Mouse (Mus musculus) E14TG2a.4 (cell line): Measurements from ENCODE around the gene Ptprm.

ENCODE experiments used
- CTCF ChIP-seq: conservative IDR thresholded peaks from 2 replicates; pipeline ENCODE4 v1.5.1; 2014; ENCODE audit warnings: low read length
- NANOG ChIP-seq: IDR thresholded peaks from 2 replicates; pipeline ENCODE4 v1.6.1; 2014; ENCODE audit warnings: borderline replicate concordance, low read length, mixed read lengths

DNA sequence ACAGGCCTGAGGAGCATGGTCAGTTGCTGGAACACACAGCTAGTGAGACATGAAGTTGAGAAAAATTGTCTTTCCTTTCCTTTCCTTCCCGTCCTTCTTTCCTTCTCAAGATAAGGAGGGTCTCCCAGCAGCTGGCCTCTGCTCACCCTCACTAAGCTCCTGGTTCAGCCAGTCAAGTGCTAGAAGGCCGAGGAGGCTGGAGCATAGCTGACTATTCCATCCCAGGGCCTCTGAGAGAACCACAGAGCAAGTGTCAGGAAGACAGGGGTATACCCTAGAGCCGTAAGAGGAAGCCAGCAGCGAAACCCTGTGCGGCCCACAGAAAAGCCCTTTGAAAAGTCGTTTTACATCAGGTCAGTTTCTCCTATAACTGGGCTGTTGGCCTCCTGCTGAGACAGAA lies 624.3 kb downstream of the Ptprm start:
- no peak for TF ChIP-seq CTCF
- TF ChIP-seq NANOG: no peak
